Mouse (Mus musculus) adrenal gland, postnatal 10 days (tissue): ENCODE results near the gene Zfyve27. TPM values are rescaled to one million over a fixed set of nuclear protein-coding genes. Genes with fewer than 3 reads are reported as not detected.
A peak's percentile ranks its signal among the peaks of the same experiment; 100 is the strongest.

Experiments
- DNase-seq: peaks from one replicate; pipeline ENCODE4 v3.0.0; 2021; ENCODE audit warnings: mixed read lengths
- total RNA-seq, 2 experiments: library from RNA; stranded (reverse); gene quantifications; 2 replicates each; pipeline ENCODE4 v1.2.3; 2021

Zfyve27 gene
- total RNA-seq, 2 experiments from 2014 or later = 36.9 to 52.9 TPM

- no peak for DNase-seq
Observed at GRCm38 (mm10) chr19:42177461-42177860, 13.7 kb downstream of the Zfyve27 start.

- DNase-seq = no peak
Observed at GRCm38 (mm10) chr19:42179356-42179755, 15.6 kb downstream of the Zfyve27 start.

- DNase-seq = no peak
Observed at GRCm38 (mm10) chr19:42182673-42183072, 18.9 kb downstream of the Zfyve27 start.

GRCm38 (mm10) chr19:42189735-42190134 lies 26.0 kb downstream of the Zfyve27 start:
- DNase-seq = no peak

GRCm38 (mm10) chr19:42190494-42190893 lies 26.7 kb downstream of the Zfyve27 start:
- DNase-seq = peak; percentile 80

- DNase-seq = no peak
Observed at GRCm38 (mm10) chr19:42193311-42193710, 29.6 kb downstream of the Zfyve27 start.

GRCm38 (mm10) chr19:42196378-42196777 lies 32.6 kb downstream of the Zfyve27 start:
- DNase-seq = peak; percentile 20

- no peak for DNase-seq
Observed at GRCm38 (mm10) chr19:42197066-42197465, 33.3 kb downstream of the Zfyve27 start.

GRCm38 (mm10) chr19:42198026-42198425 lies 34.3 kb downstream of the Zfyve27 start:
- peak; percentile 47 for DNase-seq

- DNase-seq = peak; percentile 12
Observed at GRCm38 (mm10) chr19:42201696-42202381, 38.1 kb downstream of the Zfyve27 start, which contains the start of gene Sfrp5. Gene Sfrp5, minus strand, starts transcription at chr19:42202252.

- DNase-seq = no peak
Observed at GRCm38 (mm10) chr19:42202467-42202866, 38.7 kb downstream of the Zfyve27 start.

- DNase-seq = peak; percentile 18
Observed at GRCm38 (mm10) chr19:42204306-42204705, 40.6 kb downstream of the Zfyve27 start.

- DNase-seq = no peak
Observed at GRCm38 (mm10) chr19:42205201-42205600, 41.5 kb downstream of the Zfyve27 start.

GRCm38 (mm10) chr19:42209485-42209884 lies 45.7 kb downstream of the Zfyve27 start:
- DNase-seq = no peak

GRCm38 (mm10) chr19:42209976-42210375 lies 46.2 kb downstream of the Zfyve27 start:
- no peak for DNase-seq

GRCm38 (mm10) chr19:42211936-42212335 lies 48.2 kb downstream of the Zfyve27 start:
- no peak for DNase-seq

- DNase-seq = no peak
Observed at GRCm38 (mm10) chr19:42214601-42215000, 50.9 kb downstream of the Zfyve27 start.

GRCm38 (mm10) chr19:42216699-42217373 lies 53.1 kb downstream of the Zfyve27 start:
- DNase-seq = no peak

GRCm38 (mm10) chr19:42217374-42217763 lies 53.6 kb downstream of the Zfyve27 start:
- DNase-seq = peak; percentile 68

- DNase-seq = no peak
Observed at GRCm38 (mm10) chr19:42226451-42226850, 62.7 kb downstream of the Zfyve27 start.

- DNase-seq = no peak
Observed at GRCm38 (mm10) chr19:42229499-42230287, 65.9 kb downstream of the Zfyve27 start.

- DNase-seq = no peak
Observed at GRCm38 (mm10) chr19:42230288-42230568, 66.5 kb downstream of the Zfyve27 start.

GRCm38 (mm10) chr19:42230986-42231385 lies 67.2 kb downstream of the Zfyve27 start:
- no peak for DNase-seq
